Mouse (Mus musculus) kidney, postnatal 4 days (tissue): ENCODE data around the gene Mmp2.

Source experiments
- DNase-seq, 2 experiments: peaks; one replicate each; pipeline ENCODE4 v3.0.0; 2021; ENCODE audit warnings: mixed read lengths in 2 of 2

The Mmp2 gene

DNA sequence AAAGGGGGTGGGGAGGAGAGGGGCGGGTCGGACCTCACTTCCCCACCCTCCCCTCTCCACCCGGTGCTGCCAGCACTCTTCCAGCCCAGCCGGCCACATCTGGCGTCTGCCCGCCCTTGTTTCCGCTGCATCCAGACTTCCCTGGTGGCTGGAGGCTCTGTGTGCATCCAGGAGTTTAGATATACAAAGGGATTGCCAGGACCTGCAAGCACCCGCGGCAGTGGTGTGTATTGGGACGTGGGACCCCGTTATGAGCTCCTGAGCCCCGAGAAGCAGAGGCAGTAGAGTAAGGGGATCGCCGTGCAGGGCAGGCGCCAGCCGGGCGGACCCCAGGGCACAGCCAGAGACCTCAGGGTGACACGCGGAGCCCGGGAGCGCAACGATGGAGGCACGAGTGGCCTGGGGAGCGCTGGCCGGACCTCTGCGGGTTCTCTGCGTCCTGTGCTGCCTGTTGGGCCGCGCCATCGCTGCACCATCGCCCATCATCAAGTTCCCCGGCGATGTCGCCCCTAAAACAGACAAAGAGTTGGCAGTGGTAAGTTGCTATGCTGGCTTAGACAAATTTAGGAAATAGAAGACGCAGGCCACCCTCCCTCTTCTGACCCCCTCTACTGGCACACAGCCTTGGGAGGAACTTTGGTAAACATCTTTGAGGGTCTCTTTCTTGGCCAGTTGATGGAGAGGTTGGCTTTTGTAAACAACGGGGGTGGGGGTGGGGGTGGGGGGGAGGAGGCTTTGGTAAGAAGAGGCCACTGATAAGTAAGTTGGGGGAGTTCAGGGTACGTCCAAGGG is at the start of gene Mmp2:
Mmp2 (plus strand) TSS at position 49 of the 792 bp plus-strand sequence.
- DNase-seq = peak; percentile 77 to 85

DNA sequence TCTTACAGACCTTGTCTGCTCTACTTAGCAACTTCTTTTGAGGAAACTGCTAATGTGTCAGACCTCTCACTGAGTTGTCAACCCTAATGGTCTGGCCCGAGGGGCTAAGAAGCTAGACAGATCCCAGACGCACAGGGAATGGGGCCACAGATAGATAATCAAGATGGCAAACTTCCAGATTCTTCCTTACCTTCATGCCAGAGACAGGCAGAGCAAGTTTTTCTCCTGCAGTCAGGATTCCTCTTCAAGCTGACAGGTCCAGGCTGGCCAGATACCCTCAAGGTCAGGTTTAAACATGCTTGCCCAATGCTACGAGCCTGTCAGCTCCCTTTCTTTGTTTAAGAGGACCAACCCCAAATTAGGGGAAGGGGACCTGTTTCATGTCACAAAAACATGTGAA is 46.1 kb upstream of the Mmp2 start:
- no peak for DNase-seq

- no peak for DNase-seq
These were observed 43.0 kb upstream of the Mmp2 start for GRCm38 (mm10) chr8:92783906-92784610.

DNA sequence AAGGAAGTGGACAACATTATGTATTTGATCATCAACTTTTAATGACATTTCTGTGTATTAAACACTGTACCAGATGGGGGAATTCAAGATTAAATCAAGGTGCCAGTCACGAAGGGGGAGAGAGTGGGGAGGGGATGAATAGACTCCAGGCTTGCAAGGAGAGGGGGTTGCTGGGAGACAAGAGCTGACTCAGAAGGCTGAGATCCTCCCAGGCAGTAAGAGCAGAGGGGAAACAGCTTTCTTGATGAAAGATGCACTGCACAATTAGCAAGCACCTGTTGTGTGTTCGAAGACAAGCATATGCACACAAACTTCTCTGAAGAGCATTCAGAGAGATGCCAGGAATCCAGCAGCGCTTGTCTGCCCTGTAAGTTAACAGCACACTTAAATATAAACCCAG is 36.3 kb upstream of the Mmp2 start:
- DNase-seq = no peak

GRCm38 (mm10) chr8:92791999-92792398 is 35.1 kb upstream of the Mmp2 start:
- peak in 1 of 2 experiments; percentile 17 for DNase-seq

DNA sequence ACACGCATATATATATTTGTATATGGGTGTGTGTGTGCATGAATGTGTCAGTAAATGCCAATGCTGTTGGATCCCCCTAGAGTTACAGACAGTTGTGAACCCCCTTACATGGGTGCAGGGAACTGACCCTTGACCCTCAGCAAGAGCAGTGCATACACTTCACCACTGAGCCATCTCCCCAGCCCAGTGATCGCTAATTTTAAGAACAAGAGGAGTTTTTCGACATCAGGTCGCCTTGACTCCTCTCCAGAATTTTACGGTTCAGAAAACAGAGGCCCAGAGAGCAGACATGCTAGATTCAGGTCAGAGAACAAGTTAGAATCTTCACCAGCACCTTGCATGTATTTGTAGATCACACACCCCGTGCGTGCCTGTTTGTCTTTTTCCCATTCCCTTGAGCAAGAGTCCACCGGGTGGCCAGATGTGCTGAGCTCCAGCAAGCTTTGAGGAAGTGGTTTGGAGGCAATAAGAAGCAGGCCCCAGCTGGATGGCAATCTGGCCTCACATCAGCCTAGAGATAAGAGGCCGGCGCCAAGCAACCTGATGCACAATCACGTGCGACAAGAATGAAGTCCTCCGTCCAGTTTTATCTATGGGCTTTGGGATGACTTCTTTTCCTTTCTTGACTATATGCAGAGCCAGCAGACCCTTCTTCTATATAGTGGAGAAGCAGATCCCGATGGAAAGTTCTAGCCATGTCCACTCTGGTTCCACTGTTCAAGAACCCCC is 33.1 kb upstream of the Mmp2 start:
- DNase-seq = no peak

- DNase-seq = no peak
These were observed 29.6 kb upstream of the Mmp2 start for GRCm38 (mm10) chr8:92797527-92797931.

- DNase-seq = no peak
These were observed 27.7 kb upstream of the Mmp2 start for GRCm38 (mm10) chr8:92799406-92799805.

DNA sequence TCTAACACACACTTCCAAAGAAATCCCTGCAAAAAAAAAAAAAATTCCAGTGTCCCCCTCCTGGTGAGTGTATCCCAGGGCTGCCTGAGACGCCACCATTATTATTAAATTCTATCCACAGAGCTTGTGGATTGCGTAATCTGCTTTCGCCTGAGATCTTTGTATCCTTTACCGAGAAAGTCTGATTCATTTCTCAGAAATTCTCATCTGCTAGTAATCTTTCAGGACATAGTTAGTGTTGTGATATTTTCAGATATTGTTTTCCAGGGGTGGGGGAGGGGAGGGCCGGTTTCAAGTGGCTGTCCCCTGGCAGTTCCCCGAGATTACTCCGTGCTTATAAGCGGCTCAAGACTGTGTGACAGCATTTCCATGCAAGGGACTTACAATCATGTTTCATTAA is 25.9 kb upstream of the Mmp2 start:
- no peak for DNase-seq

DNA sequence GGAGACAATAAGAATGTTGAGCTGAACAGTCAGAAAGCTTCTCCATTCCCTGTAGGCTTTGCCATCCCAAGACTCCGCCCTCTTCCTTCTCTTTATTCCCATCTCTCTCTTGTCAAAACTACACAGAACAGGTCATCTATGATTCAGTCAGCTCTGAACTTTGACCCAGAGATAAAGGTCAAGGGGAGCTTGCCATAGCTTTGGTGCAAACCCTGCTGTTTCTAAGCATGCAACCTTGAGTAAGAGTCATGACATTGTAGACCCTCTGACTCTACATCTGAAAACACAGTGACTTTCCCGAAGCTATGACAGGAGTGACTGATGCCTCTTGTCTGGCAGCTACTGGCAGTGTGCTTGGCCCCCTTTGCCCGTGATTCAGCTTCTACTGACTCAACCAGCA is 24.5 kb upstream of the Mmp2 start:
- DNase-seq = no peak

GRCm38 (mm10) chr8:92812773-92813172 is 14.3 kb upstream of the Mmp2 start:
- DNase-seq = no peak

GRCm38 (mm10) chr8:92815661-92816060 is 11.4 kb upstream of the Mmp2 start:
- no peak for DNase-seq

DNA sequence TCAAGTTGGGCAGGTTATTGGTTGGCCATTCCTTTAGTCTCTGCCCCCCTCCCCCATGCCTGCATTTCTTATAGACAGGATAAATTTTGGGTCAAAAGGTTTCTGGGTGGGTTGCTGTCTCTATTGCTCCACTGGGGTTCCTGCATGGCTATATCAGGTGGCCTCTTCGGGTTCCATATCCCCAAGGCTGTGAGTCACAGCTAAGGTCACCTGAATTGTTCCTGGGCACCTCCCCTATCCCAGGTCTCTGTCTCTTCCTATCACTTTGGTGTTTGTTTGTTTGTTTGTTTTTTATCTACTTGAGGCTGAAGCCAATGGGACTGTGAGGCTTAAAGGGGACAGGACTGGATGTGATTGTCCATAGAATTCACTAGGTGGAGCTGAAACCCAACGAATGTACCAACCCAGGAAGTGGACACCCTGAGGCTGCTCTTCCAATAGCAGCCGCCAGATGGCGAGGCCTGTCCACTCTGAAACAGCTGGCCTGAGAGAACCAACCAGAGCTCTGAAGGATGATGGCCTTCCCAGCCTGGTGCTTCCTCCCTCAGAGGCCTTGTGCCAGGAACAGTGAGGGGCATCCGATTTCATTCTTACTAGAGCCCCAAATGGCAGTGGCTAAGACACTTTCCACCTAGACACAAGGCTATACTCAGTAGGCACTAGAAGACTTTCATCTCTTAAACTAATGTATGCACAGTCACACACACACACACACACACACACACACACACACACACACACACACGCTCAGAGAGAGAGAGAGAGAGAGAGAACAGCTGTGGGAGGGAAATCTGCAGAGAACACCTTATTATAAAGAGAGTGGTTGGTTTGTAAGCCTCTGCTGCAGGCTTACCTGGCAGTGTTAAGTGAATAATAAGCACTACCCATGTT is 8.9 kb upstream of the Mmp2 start:
- DNase-seq = peak; percentile 94 to 95

GRCm38 (mm10) chr8:92821151-92821550 is 5.9 kb upstream of the Mmp2 start:
- no peak for DNase-seq

- DNase-seq = no peak
These were observed 4.7 kb upstream of the Mmp2 start for GRCm38 (mm10) chr8:92822386-92822785.

- DNase-seq = peak; percentile 48 to 66
These were observed 1.1 kb upstream of the Mmp2 start for GRCm38 (mm10) chr8:92825991-92826390.

DNA sequence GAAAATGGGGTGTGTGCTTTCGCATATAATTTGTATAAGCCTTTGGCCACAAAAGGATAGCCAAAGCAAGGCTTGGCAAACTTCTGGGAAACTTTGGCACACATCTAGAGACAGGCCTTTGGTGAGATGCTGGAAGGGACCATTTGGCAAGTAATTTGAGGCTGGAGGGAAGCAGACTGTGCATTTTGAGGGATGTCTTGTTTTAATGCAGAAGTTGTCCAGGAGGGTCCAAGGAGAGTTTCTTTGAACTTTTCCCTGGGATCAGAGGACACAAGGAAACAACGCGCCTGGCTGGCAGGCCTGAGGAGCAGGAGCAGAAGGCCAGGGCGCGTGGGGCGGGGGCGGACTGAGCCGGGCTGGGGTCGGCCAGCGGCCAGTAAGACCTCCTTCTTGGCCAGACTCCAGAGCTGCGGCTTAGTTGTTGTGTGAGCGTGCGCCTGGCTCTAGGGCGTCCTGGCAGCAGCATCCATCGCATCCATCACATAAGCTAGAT is 1.2 kb downstream of the Mmp2 start:
- peak; percentile 79 to 84 for DNase-seq

GRCm38 (mm10) chr8:92834065-92834731 is 7.1 kb downstream of the Mmp2 start:
- DNase-seq = no peak

DNA sequence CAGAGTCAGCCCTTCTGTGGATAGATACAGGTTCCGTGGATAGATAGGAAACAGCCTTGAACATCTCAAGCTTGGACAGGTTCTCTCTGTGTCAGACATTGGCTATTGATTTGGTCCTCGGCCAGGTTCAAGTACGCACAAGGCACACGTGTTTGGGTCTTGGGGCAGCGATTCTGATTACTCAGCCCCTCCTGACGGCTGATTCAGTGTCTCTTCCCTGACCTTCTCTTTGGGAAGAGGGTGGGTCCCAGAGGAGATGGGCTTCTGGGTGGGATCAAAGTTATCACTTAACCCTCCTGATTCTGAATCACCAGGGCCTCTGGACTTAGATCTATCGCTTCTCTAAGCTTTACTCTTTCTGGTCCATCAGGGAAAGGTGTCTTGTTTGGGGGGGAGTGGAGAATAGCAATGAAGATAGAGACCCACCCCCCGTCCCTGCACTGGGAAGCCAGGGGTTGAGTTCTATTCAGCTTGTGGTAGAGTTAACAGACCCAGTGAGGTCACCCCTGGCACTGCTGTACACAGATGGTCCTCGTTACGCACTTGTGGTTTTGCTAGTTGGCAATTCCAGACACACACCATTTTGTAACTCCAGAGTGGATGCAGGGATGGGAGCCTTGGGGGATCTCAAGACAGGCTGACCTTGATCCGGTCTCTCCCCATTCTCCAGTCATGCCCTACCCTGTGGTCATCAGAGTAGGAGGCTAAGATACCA is 7.9 kb downstream of the Mmp2 start:
- no peak for DNase-seq

GRCm38 (mm10) chr8:92835901-92836300 is 8.8 kb downstream of the Mmp2 start:
- DNase-seq = no peak

DNA sequence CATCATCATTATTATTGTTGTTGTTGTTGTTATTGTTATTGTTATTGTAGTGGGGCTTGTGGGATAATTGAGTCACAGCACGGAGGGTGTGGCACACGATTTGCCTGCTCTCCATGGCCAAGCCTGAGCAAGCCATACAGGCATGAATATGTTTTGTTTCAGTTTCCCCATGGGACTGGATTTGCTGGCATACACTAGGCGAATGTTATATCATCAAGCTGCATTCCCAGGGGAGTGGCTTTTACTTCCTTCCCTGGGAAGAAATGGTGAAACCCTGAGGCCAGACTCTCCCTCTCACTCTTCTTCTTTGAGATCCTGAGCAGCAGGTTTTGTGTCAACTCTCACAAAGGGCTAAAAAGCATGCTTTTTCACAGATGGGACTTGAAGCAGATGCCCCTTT is 11.5 kb downstream of the Mmp2 start:
- DNase-seq = no peak
